Mouse (Mus musculus) stomach, embryonic 14.5 days (tissue): ENCODE measurements around the gene Pfkfb2. TPM values are rescaled to one million over a fixed set of nuclear protein-coding genes. Genes with fewer than 3 reads are reported as not detected.

ENCODE experiments used
- ATAC-seq: fragments of 200-750 bp; cut with Nextera tagmentation; 2 replicates; pipeline ENCODE4 v1.8.0; 2017; ENCODE audit warnings: low read depth, moderate TSS enrichment; ENCODE audit not compliant: insufficient number of reproducible peaks, insufficient read depth, low FRiP score
- H3K27ac ChIP-seq: fragments of 300-500 bp; sonication (generic); 2 replicates; pipeline ENCODE4 v1.5.1; 2014; ENCODE audit warnings: mild to moderate bottlenecking, low read length, moderate library complexity, mixed read lengths
- H3K27me3 ChIP-seq: fragments of 300-500 bp; sonication (generic); 2 replicates; pipeline ENCODE4 v1.6.1; 2014; ENCODE audit warnings: low read length, control low read depth, mixed read lengths; ENCODE audit not compliant: control insufficient read depth, insufficient read depth
- H3K36me3 ChIP-seq: fragments of 300-500 bp; sonication (generic); 2 replicates; pipeline ENCODE4 v1.6.1; 2014; ENCODE audit warnings: mild to moderate bottlenecking, control low read depth, low read length, moderate library complexity, mixed read lengths; ENCODE audit not compliant: control insufficient read depth, insufficient read depth
- H3K4me1 ChIP-seq: fragments of 300-500 bp; sonication (generic); 2 replicates; pipeline ENCODE4 v1.6.1; 2014; ENCODE audit warnings: low read length, control low read depth, mixed read lengths; ENCODE audit not compliant: control insufficient read depth, insufficient read depth
- H3K4me2 ChIP-seq: fragments of 300-500 bp; sonication (generic); replicated peaks from 2 replicates; pipeline ENCODE4 v1.6.1; 2014; ENCODE audit warnings: low read depth, low read length, control low read depth
- H3K4me3 ChIP-seq: fragments of 300-500 bp; sonication (generic); 2 replicates; pipeline ENCODE4 v1.5.1; 2014; ENCODE audit warnings: low read depth, low read length, control low read depth
- H3K9ac ChIP-seq: fragments of 300-500 bp; sonication (generic); replicated peaks from 2 replicates; pipeline ENCODE4 v1.6.1; 2014; ENCODE audit warnings: low read depth, mild to moderate bottlenecking, control low read depth, low read length, moderate library complexity, mixed read lengths
- H3K9me3 ChIP-seq: fragments of 300-500 bp; sonication (generic); 2 replicates; pipeline ENCODE4 v1.6.1; 2016; ENCODE audit warnings: low read depth, low read length, control low read depth; ENCODE audit not compliant: control insufficient read depth
- WGBS: fragments of 180-500 bp; shearing (Covaris S2); extraction: QIAGEN DNeasy Blood & Tissue Kit; methylation state at CpG from one replicate; pipeline ENCODE4 v1.1.7; 2014; 5-methylcytosine and 5-hydroxymethylcytosine counted together
- polyA plus RNA-seq: library from polyadenylated mRNA; unstranded; fragments of >200 nt; fragmentation: Nextera tagmentation; extraction: Ambion mirVana; gene quantifications from 2 replicates; pipeline ENCODE4 v1.2.1, GENCODE M21; 2014

Gene Pfkfb2
- polyA plus RNA-seq, 1 experiment from 2014 or later = 11.1 TPM

GRCm38 (mm10) chr1:130742201-130742600 lies 13.1 kb upstream of the Pfkfb2 start:
- H3K4me2 ChIP-seq = no peak overlapping the region
- ATAC-seq = no peak
- WGBS = 88% methylated on average over 7 of the region's 7 CpGs
- H3K9ac ChIP-seq = no peak overlapping the region
- no peaks in the 10 kb centered on the region for H3K9me3 ChIP-seq
- no peaks in the 10 kb centered on the region for H3K36me3 ChIP-seq
- H3K4me3 ChIP-seq = no peak overlapping the region
- no peaks in the 10 kb centered on the region for H3K27me3 ChIP-seq
- 0 out of 2 replicates have a peak, but pooled peaks cover 11% of the 10 kb centered on the region for H3K4me1 ChIP-seq
- H3K27ac ChIP-seq = no peak overlapping the region

GRCm38 (mm10) chr1:130740781-130741720 lies 12.0 kb upstream of the Pfkfb2 start:
- H3K9ac ChIP-seq = no peak overlapping the region
- 57% methylated on average over 15 of the region's 15 CpGs for whole genome bisulfite sequencing
- H3K27me3 ChIP-seq = no peaks in the 10 kb centered on the region
- H3K4me3 ChIP-seq = no peak overlapping the region
- no peaks in the 10 kb centered on the region for H3K36me3 ChIP-seq
- H3K27ac ChIP-seq = no peak overlapping the region; the same call in 1 of the 2 replicates
- H3K4me2 ChIP-seq = no peak overlapping the region
- no peaks in the 10 kb centered on the region for H3K9me3 ChIP-seq
- ATAC-seq = peak; percentile 83; the same call in 1 of the 2 replicates
- 0 out of 2 replicates have a peak, but pooled peaks cover 11% of the 10 kb centered on the region for H3K4me1 ChIP-seq

- 0 out of 2 replicates have a peak, but pooled peaks cover 11% of the 10 kb centered on the region for H3K4me1 ChIP-seq
- WGBS = 70% methylated on average over 4 of the region's 4 CpGs
- H3K4me2 ChIP-seq = no peak overlapping the region
- H3K27me3 ChIP-seq = no peaks in the 10 kb centered on the region
- H3K9me3 ChIP-seq = no peaks in the 10 kb centered on the region
- H3K36me3 ChIP-seq = no peaks in the 10 kb centered on the region
- no peak overlapping the region for H3K4me3 ChIP-seq
- no peak for ATAC-seq
- no peak overlapping the region for H3K27ac ChIP-seq
- no peak overlapping the region for H3K9ac ChIP-seq
Observed at GRCm38 (mm10) chr1:130740227-130740648, 11.2 kb upstream of the Pfkfb2 start.

- 59% methylated on average over 3 of the region's 3 CpGs for WGBS
Observed at GRCm38 (mm10) chr1:130739636-130740035, 10.6 kb upstream of the Pfkfb2 start.

GRCm38 (mm10) chr1:130738551-130739106 lies 9.6 kb upstream of the Pfkfb2 start:
- Histone ChIP-seq H3K27ac (no peak overlapping the region), H3K9ac (no peak overlapping the region), H3K36me3 (no peaks in the 10 kb centered on the region), H3K4me2 (no peak overlapping the region), H3K9me3 (no peaks in the 10 kb centered on the region), H3K4me1 (0 out of 2 replicates have a peak, but pooled peaks cover 18% of the 10 kb centered on the region), H3K27me3 (no peaks in the 10 kb centered on the region), H3K4me3 (no peak overlapping the region)
- 74% methylated on average over 3 of the region's 3 CpGs for WGBS
- no peak for ATAC-seq

More at GRCm38 (mm10) chr1:130739636-130740035, 10.6 kb upstream of the Pfkfb2 start:
- no peak overlapping the region for H3K9ac ChIP-seq
- ATAC-seq = no peak
- no peak overlapping the region for H3K4me3 ChIP-seq
- no peak overlapping the region for H3K27ac ChIP-seq
- H3K4me2 ChIP-seq = no peak overlapping the region
- 0 out of 2 replicates have a peak, but pooled peaks cover 17% of the 10 kb centered on the region for H3K4me1 ChIP-seq
- no peaks in the 10 kb centered on the region for H3K27me3 ChIP-seq
- H3K9me3 ChIP-seq = no peaks in the 10 kb centered on the region
- no peaks in the 10 kb centered on the region for H3K36me3 ChIP-seq

- H3K4me3 ChIP-seq = no peak overlapping the region
- no peaks in the 10 kb centered on the region for H3K27me3 ChIP-seq
- no peak overlapping the region for H3K9ac ChIP-seq
- 87% methylated on average over 7 of the region's 7 CpGs for WGBS
- no peak for ATAC-seq
- H3K4me1 ChIP-seq = 0 out of 2 replicates have a peak, but pooled peaks cover 18% of the 10 kb centered on the region
- H3K4me2 ChIP-seq = no peak overlapping the region
- no peaks in the 10 kb centered on the region for H3K9me3 ChIP-seq
- H3K36me3 ChIP-seq = no peaks in the 10 kb centered on the region
- H3K27ac ChIP-seq = no peak overlapping the region
Observed at GRCm38 (mm10) chr1:130737916-130738315, 8.9 kb upstream of the Pfkfb2 start.

- Histone ChIP-seq H3K4me3 (no peak overlapping the region), H3K9ac (no peak overlapping the region), H3K27me3 (no peaks in the 10 kb centered on the region), H3K27ac (no peak overlapping the region), H3K4me2 (no peak overlapping the region), H3K36me3 (no peaks in the 10 kb centered on the region), H3K9me3 (no peaks in the 10 kb centered on the region), H3K4me1 (0 out of 2 replicates have a peak, but pooled peaks cover 18% of the 10 kb centered on the region)
- WGBS = 39% methylated on average over 11 of the region's 11 CpGs
- ATAC-seq = 0 out of 2 replicates have a peak, but pooled peaks have one; percentile 16
Observed at GRCm38 (mm10) chr1:130737411-130737881, 8.4 kb upstream of the Pfkfb2 start.

GRCm38 (mm10) chr1:130734852-130735251 lies 5.8 kb upstream of the Pfkfb2 start:
- WGBS = 38% methylated on average over 8 of the region's 8 CpGs

More at GRCm38 (mm10) chr1:130734852-130735251, 5.8 kb upstream of the Pfkfb2 start:
- Histone ChIP-seq H3K27me3 (no peaks in the 10 kb centered on the region), H3K9ac (peak overlapping the region; percentile 6; the same call in 1 of the 2 replicates), H3K9me3 (no peaks in the 10 kb centered on the region), H3K4me2 (peak overlapping the region; percentile 32), H3K36me3 (no peaks in the 10 kb centered on the region), H3K4me3 (peak overlapping the region; percentile 9; the same call in 1 of the 2 replicates), H3K4me1 (0 out of 2 replicates have a peak, but pooled peaks cover 7% of the 10 kb centered on the region), H3K27ac (peak overlapping the region; percentile 87)
- no peak for ATAC-seq
